Mouse (Mus musculus): Measurements from ENCODE around the gene Mpzl2.

DNA sequence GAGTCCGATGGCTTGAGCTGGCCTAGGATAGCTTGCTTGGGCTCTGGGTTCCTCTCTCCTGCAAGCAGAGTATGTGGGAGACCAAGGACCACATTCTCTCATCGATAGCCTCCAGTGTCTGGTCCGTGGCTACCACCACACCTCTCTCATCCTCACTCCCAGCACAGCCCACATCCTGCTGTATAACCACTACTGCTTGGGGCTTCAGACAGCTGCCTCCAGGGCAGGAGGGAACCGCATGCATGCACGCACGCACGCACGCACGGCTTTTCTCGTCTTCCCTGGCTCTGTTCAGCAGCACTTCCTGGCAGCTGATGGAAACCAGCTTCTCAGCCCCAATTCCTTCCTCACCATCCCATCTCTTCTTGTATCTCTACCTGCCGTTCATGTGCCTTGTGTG lies 41.5 kb upstream of the Mpzl2 start:
- TF ChIP-seq POLR2A (IDR thresholded peaks at IDR 0.05; ENCODE audit: insufficient read depth, low read length) = no peak
- no peak for TF ChIP-seq EP300 (IDR thresholded peaks at IDR 0.05; ENCODE audit: insufficient read depth, low read depth, low read length)
